Mouse (Mus musculus) kidney, postnatal 36 days (tissue): ENCODE results near the gene Negr1.

Experiments used
- DNase-seq, 2 experiments: peaks; one replicate each; pipeline ENCODE4 v3.0.0; 2021 to 2022; ENCODE audit warnings: mixed read lengths in 2 of 2

The Negr1 gene

DNA sequence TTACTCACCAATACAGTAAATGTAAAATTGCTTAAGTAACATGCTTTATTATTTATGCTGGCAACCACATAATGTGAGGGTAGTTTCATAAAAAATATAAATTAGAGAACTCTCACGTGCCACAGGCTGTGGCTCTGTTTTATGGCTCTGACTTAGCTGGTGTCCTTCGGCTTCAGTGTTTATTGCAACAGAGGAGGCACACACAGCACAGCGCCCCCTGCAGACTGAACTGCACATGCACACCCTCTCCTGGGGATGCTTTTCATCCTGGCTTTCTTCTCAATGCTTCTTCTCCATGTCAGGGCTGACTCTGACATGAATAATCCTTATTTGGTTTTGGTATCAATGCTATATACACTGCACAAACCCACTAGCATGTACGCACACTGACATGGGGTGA is 707.1 kb downstream of the Negr1 start:
- no peak for DNase-seq

DNA sequence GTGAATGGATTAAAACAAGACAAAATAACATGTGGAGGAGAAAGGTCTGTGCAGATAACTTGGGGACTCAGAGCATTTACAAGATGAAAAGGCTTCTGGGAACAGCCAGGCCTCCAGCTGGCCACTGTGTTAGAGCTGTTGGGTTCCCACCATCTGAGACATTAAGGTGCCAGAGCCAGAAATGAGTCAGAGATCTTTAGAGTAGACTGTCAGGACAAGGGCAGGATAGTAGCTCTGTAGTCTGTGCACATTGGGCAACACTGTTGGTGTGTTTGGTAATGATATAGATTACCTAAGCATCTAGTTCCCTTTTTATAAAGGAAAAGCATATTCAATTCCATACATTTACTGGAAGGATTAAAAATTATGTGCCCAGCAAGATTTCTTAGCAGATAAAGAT is 710.8 kb downstream of the Negr1 start:
- no peak for DNase-seq

DNA sequence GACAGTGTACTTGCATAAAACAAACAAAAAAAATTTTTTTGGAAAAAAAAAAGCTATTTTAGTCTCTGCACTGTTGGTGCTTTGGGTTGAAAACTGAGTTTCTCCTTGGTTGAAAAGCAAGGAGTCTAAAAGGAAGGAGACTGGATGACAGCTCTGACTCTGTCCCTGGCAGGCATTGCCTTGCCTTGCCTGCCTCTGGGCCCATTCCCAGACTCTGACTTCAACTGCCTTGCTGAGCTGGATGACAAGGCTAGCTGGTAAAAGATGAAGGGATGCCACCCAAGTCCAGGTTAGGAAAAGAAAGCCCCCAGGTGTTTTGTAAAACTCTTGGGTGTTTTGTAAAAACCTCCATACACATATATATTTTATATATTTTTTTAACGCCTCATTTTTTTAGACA is 712.5 kb downstream of the Negr1 start:
- no peak for DNase-seq

- DNase-seq: no peak
Measured at GRCm38 (mm10) chr3:157279717-157280116, 718.1 kb downstream of the Negr1 start.

- no peak for DNase-seq
Measured at GRCm38 (mm10) chr3:157281259-157281658, 719.7 kb downstream of the Negr1 start.

GRCm38 (mm10) chr3:157291286-157291685 is 729.7 kb downstream of the Negr1 start:
- DNase-seq: no peak

DNA sequence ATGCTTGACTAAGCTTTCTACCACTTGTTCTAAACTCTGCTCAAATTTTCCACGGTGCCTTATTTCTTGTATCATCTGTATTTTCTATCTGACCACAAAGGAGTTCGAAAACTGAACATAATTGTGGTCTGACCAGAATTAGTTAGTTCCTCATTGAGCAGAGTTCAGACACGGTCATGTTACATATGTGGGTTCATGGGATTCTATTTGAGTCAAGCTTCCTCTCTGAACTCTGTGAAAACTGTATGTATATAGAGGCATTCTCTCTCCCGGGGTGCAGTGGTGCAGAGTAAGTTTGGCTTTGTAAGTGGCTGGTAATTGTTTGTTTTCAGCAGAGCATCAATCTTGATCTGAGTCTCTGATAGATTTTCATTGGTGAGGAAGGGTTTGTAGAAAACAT is 735.6 kb downstream of the Negr1 start:
- no peak for DNase-seq

GRCm38 (mm10) chr3:157303430-157304116 is 742.0 kb downstream of the Negr1 start:
- no peak for DNase-seq

GRCm38 (mm10) chr3:157321081-157321573 is 759.5 kb downstream of the Negr1 start:
- DNase-seq: no peak

DNA sequence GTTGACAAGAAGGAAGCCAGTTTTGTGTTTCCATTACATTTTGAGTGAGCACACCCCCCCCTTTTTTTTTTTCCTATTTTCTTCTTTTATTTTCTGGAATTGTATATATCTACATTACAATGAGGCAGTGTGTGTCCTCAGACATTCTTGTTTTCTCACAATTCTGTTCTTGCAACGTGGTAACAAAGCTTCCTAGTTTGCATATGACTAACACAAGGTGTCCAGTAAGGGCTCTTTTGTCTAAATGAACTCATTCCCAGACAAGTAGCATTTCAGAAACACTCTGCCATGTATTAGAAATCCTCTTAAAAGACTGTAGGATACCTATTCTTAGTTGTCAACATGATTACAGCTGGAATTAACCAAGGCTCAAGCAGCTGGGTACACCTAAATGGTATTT is 760.2 kb downstream of the Negr1 start:
- no peak for DNase-seq

DNA sequence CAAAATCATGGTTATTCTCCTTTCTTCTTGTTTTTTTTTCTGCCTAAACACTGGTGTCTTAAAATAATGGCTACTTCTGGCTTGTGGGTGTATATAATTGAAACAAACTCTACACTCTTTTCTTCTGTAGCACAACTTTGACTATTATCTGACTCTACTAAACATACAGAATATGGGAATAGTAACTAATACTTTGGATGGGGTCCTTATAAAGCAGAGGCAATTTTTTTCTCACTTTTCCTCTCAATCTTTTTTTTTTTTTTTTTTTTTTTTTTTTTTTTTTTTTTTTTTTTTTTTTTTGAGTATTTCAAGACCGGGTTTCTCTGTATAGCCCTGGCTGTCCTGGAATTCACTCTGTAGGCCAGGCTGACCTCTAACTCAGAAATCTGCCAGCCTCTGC is 772.6 kb downstream of the Negr1 start:
- no peak for DNase-seq

- DNase-seq: no peak
Measured at GRCm38 (mm10) chr3:157349480-157349879, 787.9 kb downstream of the Negr1 start.

GRCm38 (mm10) chr3:157358905-157359304 is 797.3 kb downstream of the Negr1 start:
- DNase-seq: peak in 1 of 2 experiments; percentile 0

DNA sequence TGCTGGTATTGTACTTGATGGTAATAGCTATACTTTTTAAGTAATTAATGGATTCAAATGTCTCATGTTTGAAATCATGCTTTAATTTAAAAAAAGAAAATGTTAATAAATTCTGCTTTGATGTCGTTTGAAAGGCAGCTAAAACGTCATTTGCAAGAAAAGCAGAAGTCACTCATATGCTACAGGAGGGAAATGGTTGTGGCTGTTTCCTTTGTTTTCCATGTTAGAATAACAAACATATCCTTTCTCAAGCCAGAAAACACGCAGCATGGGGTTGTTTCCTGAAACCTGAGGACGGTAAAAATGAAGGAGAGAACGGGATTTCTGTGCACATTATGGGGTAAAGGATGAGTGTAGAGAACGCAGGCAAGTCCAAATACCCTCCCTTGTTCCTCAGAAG is 798.2 kb downstream of the Negr1 start:
- DNase-seq: no peak
